Mouse (Mus musculus) stomach, adult 2 months (tissue): ENCODE data around the gene E030025P04Rik. TPM values are rescaled to one million over a fixed set of nuclear protein-coding genes. Genes with fewer than 3 reads are reported as not detected.

ENCODE experiments used
- polyA plus RNA-seq: library from polyadenylated mRNA; depleted of rRNA; stranded (reverse); fragments of >200 nt; gene quantifications from 2 replicates; pipeline ENCODE4 v1.2.3, GENCODE M21; 2012; rRNA removed

The E030025P04Rik gene
- polyA plus RNA-seq = not detected in 2 replicates

DNA sequence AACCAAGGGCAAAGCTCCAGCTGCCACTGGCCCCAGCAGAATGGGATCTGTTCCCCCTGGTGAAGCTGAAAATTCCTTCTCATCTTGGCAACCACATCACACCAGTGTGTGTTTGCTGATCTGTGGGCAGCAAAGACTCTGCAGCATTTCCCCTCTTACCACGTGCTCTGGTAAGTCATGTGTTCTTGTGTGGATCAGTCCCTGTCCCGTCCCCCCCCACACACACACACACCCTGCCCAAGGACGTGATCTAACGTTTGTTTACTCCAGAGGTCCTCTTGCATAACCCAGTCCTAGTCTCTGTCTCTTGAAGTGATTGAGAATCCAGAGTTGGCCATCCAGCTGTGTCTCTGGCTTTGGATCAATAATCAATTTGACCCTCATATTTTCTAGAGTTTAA lies at the start of gene E030025P04Rik:
TSS of gene E030025P04Rik (minus strand) at position 134 of the 400 bp plus-strand sequence.

Other genes starting within 250 kb of the E030025P04Rik start
- 4.0 and 5.3 TPM in 2 replicates for gene Axin2, start 224.0 kb downstream of the E030025P04Rik start, polyA plus RNA-seq
- gene Rgs9, start 153.8 kb upstream of the E030025P04Rik start, polyA plus RNA-seq = 0.79 and 0.95 TPM in 2 replicates
- gene Gna13, start 218.5 kb upstream of the E030025P04Rik start, polyA plus RNA-seq = 11.3 and 16.5 TPM in 2 replicates